Mouse (Mus musculus): ENCODE data around the gene Fbxw21. TPM values are rescaled to one million over a fixed set of nuclear protein-coding genes. Genes with fewer than 3 reads are reported as not detected.

Fbxw21 gene
- polyA plus RNA-seq, 1 experiment from 2014 or later = not detected

DNA sequence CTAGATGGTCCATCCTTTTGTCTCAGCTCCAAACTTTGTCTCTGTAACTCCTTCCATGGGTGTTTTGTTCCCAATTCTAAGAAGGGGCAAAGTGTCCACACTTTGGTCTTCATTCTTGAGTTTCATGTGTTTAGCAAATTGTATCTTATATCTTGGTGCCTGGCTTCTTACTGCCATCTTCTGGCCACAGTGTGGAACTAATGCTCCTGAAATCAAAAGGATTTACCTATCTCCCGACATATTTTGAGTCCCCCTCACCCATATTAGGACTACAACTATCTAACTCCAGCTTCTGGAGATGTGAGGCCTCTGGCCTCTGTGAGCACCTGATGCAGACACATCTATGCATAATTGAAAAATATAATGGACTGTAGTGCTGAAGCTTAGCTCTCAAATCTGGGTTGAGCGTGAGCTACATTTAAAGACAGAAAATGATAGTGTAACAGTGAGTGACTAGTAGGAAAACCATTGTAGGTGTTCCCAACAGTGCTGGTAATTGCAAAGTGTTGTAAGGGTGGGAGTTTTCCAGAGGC lies 39.2 kb downstream of the Fbxw21 start:
- Histone ChIP-seq H3K4me2 (no peak overlapping the region), H3K4me1 (ENCODE audit: insufficient read depth) (no peaks in the 10 kb centered on the region), H3K27me3 (ENCODE audit: insufficient read depth, low read length) (no peaks in the 10 kb centered on the region), H3K4me3 (ENCODE audit: low read depth, low read length) (no peak overlapping the region), H3K9ac (no peak overlapping the region), H3K36me3 (ENCODE audit: insufficient read depth) (peaks cover 23% of the 10 kb centered on the region), H3K9me3 (ENCODE audit: low read depth, low read length) (no peaks in the 10 kb centered on the region), H3K27ac (ENCODE audit: low read depth) (no peak overlapping the region)
- peak; percentile 77 for DNase-seq
- WGBS = 42% methylated on average over 2 of the region's 2 CpGs
- no peak for ATAC-seq (ENCODE audit: insufficient read depth)
- peak; percentile 71 for TF ChIP-seq CTCF (IDR thresholded peaks at IDR 0.05; ENCODE audit: low read depth)

- H3K4me1 ChIP-seq (ENCODE audit: insufficient read depth) = no peaks in the 10 kb centered on the region
- WGBS = 85% methylated on average over 6 of the region's 6 CpGs
- no peaks in the 10 kb centered on the region for H3K9me3 ChIP-seq (ENCODE audit: low read depth, low read length)
- DNase-seq (no peak), ATAC-seq (ENCODE audit: insufficient read depth) (no peak)
- H3K4me2 ChIP-seq = no peak overlapping the region
- H3K27me3 ChIP-seq (ENCODE audit: insufficient read depth, low read length) = no peaks in the 10 kb centered on the region
- peaks cover 39% of the 10 kb centered on the region for H3K36me3 ChIP-seq (ENCODE audit: insufficient read depth)
- H3K9ac ChIP-seq = no peak overlapping the region
- no peak overlapping the region for H3K4me3 ChIP-seq (ENCODE audit: low read depth, low read length)
- no peak for TF ChIP-seq CTCF (IDR thresholded peaks at IDR 0.05; ENCODE audit: low read depth)
- no peak overlapping the region for H3K27ac ChIP-seq (ENCODE audit: low read depth)
Observed at GRCm38 (mm10) chr9:109120956-109121355, 40.9 kb downstream of the Fbxw21 start.

DNA sequence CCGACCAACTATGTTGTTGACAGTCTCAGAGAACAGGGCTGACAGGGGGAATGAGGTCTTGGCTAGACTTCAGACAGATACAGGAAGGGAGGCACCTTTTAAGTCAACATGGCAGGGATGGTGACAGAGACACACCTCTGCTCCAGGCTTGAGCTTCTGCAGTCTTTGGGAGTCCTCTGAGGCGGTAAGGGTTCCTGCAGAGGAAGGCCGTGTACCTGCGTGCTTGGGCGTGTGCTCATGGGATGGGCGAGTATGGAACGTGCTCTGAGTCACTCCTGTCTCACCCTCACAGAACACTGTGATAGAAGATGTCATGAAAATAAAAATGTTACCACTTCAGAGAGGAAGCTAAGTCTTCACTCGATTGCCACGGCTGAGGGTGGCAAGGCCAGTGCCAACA lies 42.3 kb downstream of the Fbxw21 start:
- DNase-seq (no peak), ATAC-seq (ENCODE audit: insufficient read depth) (no peak)
- Histone ChIP-seq H3K4me3 (ENCODE audit: low read depth, low read length) (no peak overlapping the region), H3K27ac (ENCODE audit: low read depth) (no peak overlapping the region), H3K9me3 (ENCODE audit: low read depth, low read length) (no peaks in the 10 kb centered on the region), H3K4me2 (no peak overlapping the region), H3K36me3 (ENCODE audit: insufficient read depth) (peaks cover 53% of the 10 kb centered on the region), H3K4me1 (ENCODE audit: insufficient read depth) (no peaks in the 10 kb centered on the region), H3K27me3 (ENCODE audit: insufficient read depth, low read length) (no peaks in the 10 kb centered on the region), H3K9ac (no peak overlapping the region)
- TF ChIP-seq CTCF (IDR thresholded peaks at IDR 0.05; ENCODE audit: low read depth) = no peak
- 87% methylated on average over 9 of the region's 9 CpGs for WGBS

- 86% methylated on average over 4 of the region's 4 CpGs for WGBS
- Histone ChIP-seq H3K36me3 (ENCODE audit: insufficient read depth) (peaks cover 68% of the 10 kb centered on the region), H3K27me3 (ENCODE audit: insufficient read depth, low read length) (no peaks in the 10 kb centered on the region), H3K4me1 (ENCODE audit: insufficient read depth) (no peaks in the 10 kb centered on the region), H3K4me3 (ENCODE audit: low read depth, low read length) (no peak overlapping the region), H3K9me3 (ENCODE audit: low read depth, low read length) (no peaks in the 10 kb centered on the region), H3K9ac (no peak overlapping the region), H3K4me2 (no peak overlapping the region), H3K27ac (ENCODE audit: low read depth) (no peak overlapping the region)
- peak; percentile 11 for DNase-seq
- TF ChIP-seq CTCF (IDR thresholded peaks at IDR 0.05; ENCODE audit: low read depth) = no peak
- no peak for ATAC-seq (ENCODE audit: insufficient read depth)
Observed at GRCm38 (mm10) chr9:109118106-109118505, 43.7 kb downstream of the Fbxw21 start.

- DNase-seq = no peak
- no peak for TF ChIP-seq CTCF (IDR thresholded peaks at IDR 0.05; ENCODE audit: low read depth)
- Histone ChIP-seq H3K4me2 (no peak overlapping the region), H3K9me3 (ENCODE audit: low read depth, low read length) (no peaks in the 10 kb centered on the region), H3K9ac (no peak overlapping the region), H3K36me3 (ENCODE audit: insufficient read depth) (peaks cover 87% of the 10 kb centered on the region), H3K4me3 (ENCODE audit: low read depth, low read length) (no peak overlapping the region), H3K27ac (ENCODE audit: low read depth) (no peak overlapping the region), H3K27me3 (ENCODE audit: insufficient read depth, low read length) (no peaks in the 10 kb centered on the region), H3K4me1 (ENCODE audit: insufficient read depth) (no peaks in the 10 kb centered on the region)
- no peak for ATAC-seq (ENCODE audit: insufficient read depth)
- WGBS = 89% methylated on average over 10 of the region's 10 CpGs
Observed at GRCm38 (mm10) chr9:109116205-109116604, 45.6 kb downstream of the Fbxw21 start.

DNA sequence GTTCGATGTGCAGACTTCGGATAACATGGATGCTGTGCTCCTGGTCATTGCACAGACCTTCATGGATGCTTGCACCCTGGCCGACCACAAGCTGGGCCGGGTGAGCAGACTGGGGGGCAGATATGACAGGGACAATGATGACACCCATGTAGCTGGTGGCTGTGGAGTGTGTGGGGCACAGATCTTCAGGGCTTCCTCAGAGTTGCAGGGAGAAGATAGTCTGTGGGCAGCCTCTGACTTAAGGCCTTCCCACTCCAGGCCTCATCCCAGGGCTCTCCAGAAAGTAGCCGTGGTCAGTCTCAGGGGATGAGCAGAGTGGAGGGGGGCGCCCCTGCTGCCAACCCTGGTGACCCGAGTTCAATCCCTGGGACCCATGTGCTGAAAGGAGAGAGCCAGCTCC lies 47.0 kb downstream of the Fbxw21 start:
- TF ChIP-seq CTCF (IDR thresholded peaks at IDR 0.05; ENCODE audit: low read depth) = no peak
- H3K9ac ChIP-seq = no peak overlapping the region
- H3K9me3 ChIP-seq (ENCODE audit: low read depth, low read length) = no peaks in the 10 kb centered on the region
- H3K4me3 ChIP-seq (ENCODE audit: low read depth, low read length) = no peak overlapping the region
- no peak overlapping the region for H3K27ac ChIP-seq (ENCODE audit: low read depth)
- H3K36me3 ChIP-seq (ENCODE audit: insufficient read depth) = peaks cover 98% of the 10 kb centered on the region
- ATAC-seq (ENCODE audit: insufficient read depth) (no peak), DNase-seq (no peak)
- no peak overlapping the region for H3K4me2 ChIP-seq
- 88% methylated on average over 7 of the region's 7 CpGs for WGBS
- no peaks in the 10 kb centered on the region for H3K27me3 ChIP-seq (ENCODE audit: insufficient read depth, low read length)
- H3K4me1 ChIP-seq (ENCODE audit: insufficient read depth) = no peaks in the 10 kb centered on the region

- Histone ChIP-seq H3K9ac (no peak overlapping the region), H3K4me1 (ENCODE audit: insufficient read depth) (no peaks in the 10 kb centered on the region), H3K4me3 (ENCODE audit: low read depth, low read length) (no peak overlapping the region), H3K36me3 (ENCODE audit: insufficient read depth) (peaks cover 100% of the 10 kb centered on the region), H3K27ac (ENCODE audit: low read depth) (no peak overlapping the region), H3K4me2 (no peak overlapping the region), H3K9me3 (ENCODE audit: low read depth, low read length) (no peaks in the 10 kb centered on the region), H3K27me3 (ENCODE audit: insufficient read depth, low read length) (no peaks in the 10 kb centered on the region)
- 95% methylated on average over 11 of the region's 11 CpGs for WGBS
- no peak for DNase-seq
- TF ChIP-seq CTCF (IDR thresholded peaks at IDR 0.05; ENCODE audit: low read depth) = no peak
- ATAC-seq (ENCODE audit: insufficient read depth) = no peak
Observed at GRCm38 (mm10) chr9:109114276-109114675, 47.6 kb downstream of the Fbxw21 start.

GRCm38 (mm10) chr9:109113331-109113730 lies 48.5 kb downstream of the Fbxw21 start:
- Histone ChIP-seq H3K27ac (ENCODE audit: low read depth) (no peak overlapping the region), H3K27me3 (ENCODE audit: insufficient read depth, low read length) (no peaks in the 10 kb centered on the region), H3K4me2 (no peak overlapping the region), H3K9ac (no peak overlapping the region), H3K9me3 (ENCODE audit: low read depth, low read length) (no peaks in the 10 kb centered on the region), H3K4me1 (ENCODE audit: insufficient read depth) (no peaks in the 10 kb centered on the region), H3K36me3 (ENCODE audit: insufficient read depth) (peaks cover 100% of the 10 kb centered on the region), H3K4me3 (ENCODE audit: low read depth, low read length) (no peak overlapping the region)
- no peak for ATAC-seq (ENCODE audit: insufficient read depth)
- TF ChIP-seq CTCF (IDR thresholded peaks at IDR 0.05; ENCODE audit: low read depth) = no peak
- WGBS = 84% methylated on average over 8 of the region's 8 CpGs
- no peak for DNase-seq

All from lung, embryonic 14.5 days (tissue).